Mouse (Mus musculus): ENCODE measurements around the gene Syn3. TPM values are rescaled to one million over a fixed set of nuclear protein-coding genes. Genes with fewer than 3 reads are reported as not detected.
A peak's percentile ranks its signal among the peaks of the same experiment; 100 is the strongest.
"Not testable (repeated sequence)": the region's sequence is repeated elsewhere in the genome, so short reads cannot be mapped to it uniquely, and the experiment has no call there.

The Syn3 gene
- total RNA-seq, 1 experiment from 2014 or later = 0.37 TPM

GRCm38 (mm10) chr10:86134848-86135247 is 363.8 kb downstream of the Syn3 start:
- no peak for ATAC-seq (replicated peaks; ENCODE audit: low read depth, poor library complexity, severe bottlenecking)

GRCm38 (mm10) chr10:86134336-86134735 is 364.4 kb downstream of the Syn3 start:
- no peak for ATAC-seq (replicated peaks; ENCODE audit: low read depth, poor library complexity, severe bottlenecking)

DNA sequence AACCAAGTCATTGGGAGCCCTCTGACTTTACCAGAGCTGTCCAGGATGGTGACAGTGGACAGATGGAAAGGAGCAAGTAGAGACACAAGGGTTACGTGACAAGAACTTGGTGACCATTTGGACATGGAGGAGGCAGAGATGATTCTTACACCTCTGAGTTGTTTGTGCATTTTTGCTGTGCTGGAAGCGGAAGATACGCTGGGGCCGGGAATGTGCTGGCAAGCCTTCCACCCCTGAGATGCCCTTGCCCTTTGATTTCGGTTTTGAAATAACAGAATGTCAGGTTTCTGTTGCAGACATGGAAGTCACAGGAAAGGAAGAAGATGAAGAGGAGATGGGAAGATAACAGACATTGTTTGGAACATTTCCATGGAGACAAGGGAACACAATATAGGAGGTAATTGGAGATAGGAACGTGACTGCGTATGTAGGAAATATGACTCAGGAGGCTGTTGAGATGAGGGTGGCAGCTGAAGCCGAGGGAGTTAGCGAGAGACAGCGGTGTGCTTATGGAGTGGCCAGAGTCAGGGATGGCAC is 366.2 kb downstream of the Syn3 start:
- ATAC-seq (replicated peaks; ENCODE audit: low read depth, poor library complexity, severe bottlenecking) = no peak

GRCm38 (mm10) chr10:86129046-86129445 is 369.6 kb downstream of the Syn3 start:
- no peak for ATAC-seq (replicated peaks; ENCODE audit: low read depth, poor library complexity, severe bottlenecking)

DNA sequence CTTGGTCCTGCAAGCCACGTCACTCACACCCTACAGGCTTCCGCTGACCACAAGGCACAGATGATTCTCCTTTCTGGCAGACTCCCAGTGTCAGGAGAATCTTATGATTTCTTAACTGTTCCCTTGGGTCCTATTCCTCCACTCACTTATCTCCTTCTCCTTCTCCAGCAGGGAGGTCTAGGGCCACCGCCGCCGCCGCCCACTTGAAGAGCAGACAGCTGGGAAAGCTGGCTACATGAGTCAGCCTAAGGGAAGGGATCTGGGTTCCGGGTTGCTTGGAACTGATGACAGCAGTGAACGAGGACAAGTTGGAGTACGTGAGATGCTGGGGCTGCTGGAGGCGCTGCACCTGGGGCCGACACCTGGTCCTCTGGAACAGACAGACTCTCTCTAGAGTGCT is 372.2 kb downstream of the Syn3 start:
- ATAC-seq (replicated peaks; ENCODE audit: low read depth, poor library complexity, severe bottlenecking) = no peak

DNA sequence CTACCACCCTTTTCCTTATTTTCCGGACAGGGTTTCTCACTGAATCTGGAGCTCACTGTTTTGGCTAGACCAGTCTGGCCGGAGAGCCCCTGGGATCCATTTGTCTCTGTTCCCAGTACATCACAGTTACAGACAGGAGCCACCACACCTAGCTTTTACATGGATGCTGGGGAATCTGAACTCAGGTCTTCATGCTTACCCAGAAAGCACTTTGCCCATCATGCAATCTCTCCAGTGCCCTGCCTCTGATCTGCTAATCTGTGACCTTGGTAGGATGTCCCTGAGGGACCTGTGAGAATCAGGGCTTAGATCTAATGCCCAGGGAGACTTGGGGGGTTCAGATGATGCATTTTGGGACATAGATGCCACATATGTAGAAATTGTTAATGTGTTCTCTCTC is 373.3 kb downstream of the Syn3 start:
- ATAC-seq (replicated peaks; ENCODE audit: low read depth, poor library complexity, severe bottlenecking) = no peak

GRCm38 (mm10) chr10:86124115-86124514 is 374.6 kb downstream of the Syn3 start:
- ATAC-seq (replicated peaks; ENCODE audit: low read depth, poor library complexity, severe bottlenecking) = peak; percentile 93

- no peak for ATAC-seq (replicated peaks; ENCODE audit: low read depth, poor library complexity, severe bottlenecking)
Observed at GRCm38 (mm10) chr10:86123224-86123623, 375.5 kb downstream of the Syn3 start.

DNA sequence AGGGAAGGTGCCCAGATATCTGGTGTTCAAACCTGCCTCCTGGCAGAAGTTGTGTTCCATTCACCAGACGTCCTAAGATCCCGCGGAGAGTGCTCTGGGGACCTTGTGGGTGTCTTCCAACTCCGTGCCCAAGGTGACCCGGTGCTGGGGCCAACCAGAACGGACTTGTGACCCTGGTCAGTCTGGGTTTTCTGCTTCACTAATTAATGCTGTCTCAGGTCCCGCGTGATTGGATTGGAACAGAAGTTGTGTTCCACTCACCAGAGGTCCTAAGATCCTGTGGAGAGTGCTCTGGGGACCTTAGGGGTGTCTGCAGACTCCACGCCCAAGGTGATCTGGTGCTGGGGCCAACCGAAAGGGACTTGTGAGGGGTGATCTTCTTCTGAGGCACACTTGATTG is 376.2 kb downstream of the Syn3 start:
- ATAC-seq (replicated peaks; ENCODE audit: low read depth, poor library complexity, severe bottlenecking) = not testable (repeated sequence)

DNA sequence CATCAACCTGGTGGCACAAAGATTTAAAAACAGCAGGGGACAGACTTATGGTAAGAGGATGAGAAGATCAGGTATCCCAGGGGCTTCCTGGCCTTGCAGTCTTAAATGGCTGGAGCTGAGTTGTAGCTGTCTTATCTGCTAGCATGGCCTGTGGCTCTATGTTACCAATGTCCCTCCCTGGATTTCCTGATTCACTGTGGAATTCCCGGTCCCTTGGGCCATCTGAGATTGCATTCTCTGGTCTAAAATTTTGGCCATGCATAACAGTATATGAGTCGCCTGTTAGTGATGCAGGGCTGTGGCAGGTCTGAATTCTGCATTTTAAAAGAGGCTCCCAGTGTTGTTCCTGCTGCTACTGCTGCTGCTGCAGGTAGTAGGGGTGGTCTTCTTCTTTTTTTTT is 382.4 kb downstream of the Syn3 start:
- ATAC-seq (replicated peaks; ENCODE audit: low read depth, poor library complexity, severe bottlenecking) = no peak

- ATAC-seq (replicated peaks; ENCODE audit: low read depth, poor library complexity, severe bottlenecking) = no peak
Observed at GRCm38 (mm10) chr10:86114431-86114848, 384.3 kb downstream of the Syn3 start.

DNA sequence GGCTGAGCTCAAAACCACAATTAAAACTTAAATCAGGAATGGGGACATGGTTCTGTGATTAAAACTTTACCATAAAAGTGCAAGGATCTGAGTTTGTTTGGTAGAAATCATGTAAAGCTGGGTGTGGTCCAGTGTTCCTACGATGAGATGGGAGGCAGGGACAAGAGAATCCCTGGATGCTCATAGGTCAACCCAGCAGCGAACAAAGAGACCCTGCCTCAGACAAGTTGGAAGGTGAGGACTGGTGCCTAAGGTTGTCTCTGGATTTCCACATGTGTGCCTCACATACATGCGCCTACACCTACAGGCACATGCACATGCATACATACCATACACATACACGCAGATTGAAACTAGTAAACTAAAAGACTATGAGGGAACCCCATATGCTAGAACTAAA is 389.9 kb downstream of the Syn3 start:
- no peak for ATAC-seq (replicated peaks; ENCODE audit: low read depth, poor library complexity, severe bottlenecking)

DNA sequence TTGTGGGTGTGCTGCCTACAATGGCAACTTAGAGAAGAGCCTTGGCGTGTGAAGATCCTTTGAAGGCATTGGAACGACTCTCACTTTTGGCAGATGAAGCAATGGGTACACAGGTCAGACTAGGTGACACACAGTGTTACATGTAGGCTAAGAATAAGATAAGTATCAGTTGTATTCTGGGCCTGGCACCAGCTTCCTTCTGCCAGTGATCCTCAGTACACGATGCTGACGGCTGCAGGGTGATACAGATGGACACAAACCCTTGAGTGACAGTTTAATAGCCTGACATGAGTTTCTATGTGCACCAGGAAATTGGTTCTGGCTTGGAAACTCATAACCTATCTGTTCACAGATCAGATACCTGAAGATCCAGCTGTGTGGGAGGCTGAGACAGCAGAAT is 391.0 kb downstream of the Syn3 start:
- ATAC-seq (replicated peaks; ENCODE audit: low read depth, poor library complexity, severe bottlenecking) = no peak

- ATAC-seq (replicated peaks; ENCODE audit: low read depth, poor library complexity, severe bottlenecking) = no peak
Observed at GRCm38 (mm10) chr10:86103976-86104375, 394.7 kb downstream of the Syn3 start.

DNA sequence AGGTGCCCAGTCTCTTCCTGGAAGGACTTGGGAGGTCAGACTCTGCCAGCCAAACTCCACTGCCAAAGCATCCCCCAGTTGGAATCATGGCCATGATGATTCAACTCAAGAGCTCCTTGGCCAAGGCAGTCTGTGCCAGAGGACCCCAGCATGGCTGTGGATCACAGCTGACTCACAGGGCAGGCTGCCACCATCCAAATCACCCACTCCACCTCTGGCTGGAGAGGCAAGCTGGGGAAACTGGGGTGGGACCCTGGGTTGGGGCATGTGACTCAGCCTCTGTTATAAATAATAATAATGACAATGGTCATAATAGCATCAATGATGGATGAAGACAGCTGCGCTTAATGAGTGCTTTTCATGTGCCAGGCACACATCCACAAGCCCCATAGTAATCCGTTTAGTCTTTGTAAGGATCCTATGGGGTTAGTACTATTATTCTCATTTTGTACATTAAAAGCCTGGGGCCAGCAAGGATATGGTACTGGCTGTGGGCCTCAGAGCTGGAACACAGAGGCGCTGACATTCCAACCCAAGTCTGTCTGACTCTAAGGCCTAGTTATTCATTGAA is 398.3 kb downstream of the Syn3 start:
- ATAC-seq (replicated peaks; ENCODE audit: low read depth, poor library complexity, severe bottlenecking) = no peak

DNA sequence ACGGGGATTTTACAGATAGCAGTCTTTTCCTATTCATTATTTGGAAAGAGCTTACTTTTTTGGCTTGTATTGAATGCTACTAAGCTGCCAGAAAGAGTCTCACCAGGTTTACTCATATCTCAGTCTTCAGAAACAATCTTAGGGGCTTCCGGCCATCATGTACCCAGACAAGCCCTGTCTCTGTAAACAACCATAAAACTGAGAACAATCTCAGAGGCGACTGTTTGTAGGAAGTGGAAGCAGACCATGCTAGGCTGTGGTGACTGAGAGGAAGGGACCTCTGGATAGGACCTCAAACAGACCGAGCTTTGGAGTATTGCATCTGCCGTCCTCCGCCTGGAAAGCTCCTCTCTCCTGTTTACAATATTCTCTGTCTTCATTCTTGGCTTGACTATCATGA is 400.3 kb downstream of the Syn3 start:
- no peak for ATAC-seq (replicated peaks; ENCODE audit: low read depth, poor library complexity, severe bottlenecking)

DNA sequence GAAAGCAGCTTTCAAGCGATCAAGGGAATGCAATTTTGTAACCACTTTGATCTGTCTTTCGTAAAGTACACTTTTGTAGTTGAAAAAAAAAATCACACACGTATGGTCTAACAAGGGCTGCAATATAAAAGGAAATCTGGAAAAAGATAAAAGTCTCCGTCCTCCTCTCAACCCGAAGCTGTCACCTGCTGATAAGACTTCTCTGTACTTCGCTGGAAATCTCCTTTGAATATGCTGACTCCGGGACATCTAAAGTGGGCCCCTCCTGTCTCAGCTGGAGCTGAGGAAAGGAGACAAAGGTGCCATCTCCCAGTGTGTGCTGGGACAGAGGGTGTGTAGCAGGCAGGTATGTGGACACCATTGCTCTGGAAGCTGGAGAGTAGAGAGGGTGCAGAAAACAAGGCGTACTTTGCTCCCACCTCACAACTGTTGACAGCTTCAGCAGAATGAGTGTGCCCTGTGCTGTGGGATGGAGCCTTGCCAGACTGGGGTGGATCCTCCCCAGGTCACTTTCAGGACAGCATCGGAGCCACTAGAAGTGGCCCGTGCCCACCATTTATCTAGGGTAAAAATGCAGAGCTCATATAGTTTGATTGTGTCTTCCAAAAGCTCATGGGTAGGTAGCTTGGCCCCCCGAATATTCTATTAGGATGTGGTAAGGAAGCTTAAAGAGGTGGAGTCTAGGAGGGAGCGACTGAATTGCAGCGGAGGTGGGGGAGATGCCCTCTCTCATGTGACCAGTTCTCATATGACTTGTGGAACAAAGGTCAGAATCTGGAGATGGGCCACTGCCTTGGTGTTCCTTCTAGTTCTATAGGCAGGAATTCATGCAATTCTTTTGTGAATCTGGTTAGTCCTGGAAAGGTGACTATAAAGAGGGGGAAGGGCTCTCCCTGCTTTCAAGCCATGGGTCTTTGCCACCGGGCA is 405.3 kb downstream of the Syn3 start:
- peak; percentile 27 for ATAC-seq (replicated peaks; ENCODE audit: low read depth, poor library complexity, severe bottlenecking)

GRCm38 (mm10) chr10:86091919-86092318 is 406.8 kb downstream of the Syn3 start:
- no peak for ATAC-seq (replicated peaks; ENCODE audit: low read depth, poor library complexity, severe bottlenecking)

GRCm38 (mm10) chr10:86079921-86080320 is 418.8 kb downstream of the Syn3 start:
- ATAC-seq (replicated peaks; ENCODE audit: low read depth, poor library complexity, severe bottlenecking) = no peak

GRCm38 (mm10) chr10:86078761-86079160 is 419.9 kb downstream of the Syn3 start:
- no peak for ATAC-seq (replicated peaks; ENCODE audit: low read depth, poor library complexity, severe bottlenecking)

- no peak for ATAC-seq (replicated peaks; ENCODE audit: low read depth, poor library complexity, severe bottlenecking)
Observed at GRCm38 (mm10) chr10:86077272-86077671, 421.4 kb downstream of the Syn3 start.
